Mouse (Mus musculus): Measurements from ENCODE around the gene Myo10.

GRCm38 (mm10) chr15:25769524-25770255 is 147.4 kb downstream of the Myo10 start:
- TF ChIP-seq CTCF (IDR thresholded peaks at IDR 0.05; ENCODE audit: low read depth) (no peak), EP300 (IDR thresholded peaks at IDR 0.05; ENCODE audit: low read depth) (no peak)
